Mouse (Mus musculus) naive thymus-derived CD4-positive, alpha-beta T cell, adult 2 months (primary cell): ENCODE measurements around the gene Cts8.

ENCODE experiments used
- DNase-seq: peaks from one replicate; pipeline ENCODE4 v3.0.0-alpha.2; 2011; ENCODE audit warnings: low read depth

The Cts8 gene

DNA sequence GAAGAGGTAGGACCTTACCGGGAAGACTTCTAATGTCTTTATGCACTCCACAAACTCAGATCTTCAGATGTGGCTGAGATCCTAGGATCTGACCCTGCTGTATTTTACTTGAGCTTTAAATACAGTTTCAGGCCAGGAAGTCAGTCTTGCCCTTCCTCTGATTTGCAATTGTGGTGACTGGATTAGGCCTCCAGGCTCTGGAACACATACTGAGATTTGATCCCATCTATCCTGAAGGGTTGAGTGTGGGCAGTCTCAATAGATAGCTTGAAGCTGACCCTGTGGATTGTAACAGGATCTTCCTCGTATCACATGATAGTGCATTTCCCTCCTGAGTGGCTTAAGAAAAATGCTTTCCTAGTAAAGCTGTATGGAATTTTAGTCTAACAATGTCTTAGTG, at the start of gene Cts8:
TSS of gene Cts8 (minus strand) at position 101 of the 400 bp plus-strand sequence.
- no peak for DNase-seq

DNA sequence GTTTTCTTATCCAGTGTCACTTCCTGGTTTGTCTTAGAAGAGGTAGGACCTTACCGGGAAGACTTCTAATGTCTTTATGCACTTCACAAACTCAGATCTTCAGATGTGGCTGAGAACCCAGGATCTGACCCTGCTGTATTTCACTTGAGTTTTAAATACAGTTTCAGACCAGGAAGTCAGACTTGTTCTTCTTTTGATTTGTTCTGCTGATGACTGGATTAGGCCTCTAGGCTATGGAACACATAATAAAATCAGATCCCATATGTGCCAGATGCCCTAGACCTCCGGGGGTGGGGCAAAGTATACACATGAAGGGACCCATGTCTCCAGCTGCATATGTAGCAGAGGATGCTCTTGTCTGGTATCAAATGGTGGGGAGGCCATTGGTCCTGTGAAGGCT, 33.6 kb upstream of the Cts8 start, which contains the start of gene Gm49398:
TSS of gene Gm49398 (minus strand) at position 101 of the 400 bp plus-strand sequence.
- DNase-seq: no peak

DNA sequence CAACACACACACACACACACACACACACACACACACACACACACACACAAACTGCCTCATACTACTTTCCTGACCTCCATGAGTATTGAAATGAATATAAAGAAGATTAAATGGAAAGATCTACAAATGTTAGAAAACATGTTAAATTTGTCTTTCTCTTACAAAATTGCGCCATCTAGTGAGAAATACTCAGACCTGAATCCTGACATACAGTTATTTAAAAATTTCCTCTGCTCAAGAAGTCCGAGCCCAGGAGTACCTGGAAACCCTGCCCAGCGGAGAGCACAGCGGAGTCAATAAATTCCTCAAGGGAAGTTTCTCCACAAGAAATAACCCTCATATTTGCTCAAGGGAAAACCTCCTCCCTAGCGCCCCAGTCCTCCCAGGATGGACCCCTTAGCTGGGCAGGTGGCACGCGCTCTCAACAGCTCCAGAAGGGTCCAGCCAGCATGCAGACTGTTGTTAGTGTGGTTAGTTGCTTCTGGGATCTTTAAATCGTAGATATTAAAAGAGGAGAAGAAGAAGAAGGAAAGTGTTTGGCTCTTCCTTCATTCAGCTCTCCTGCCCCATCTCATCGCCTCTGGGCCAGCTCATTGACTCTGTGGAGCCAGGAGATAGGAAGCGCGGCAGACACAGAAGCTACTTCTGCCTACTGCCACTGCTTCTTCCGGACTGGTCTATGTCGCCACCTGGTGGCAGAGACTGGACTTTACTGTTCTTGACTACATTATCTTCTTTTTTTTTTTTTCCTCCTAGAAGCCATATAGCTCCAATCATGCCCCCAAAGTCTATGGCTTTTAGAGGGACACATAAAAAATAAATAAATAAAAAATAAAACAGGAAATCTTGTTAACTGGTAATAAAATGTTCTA, 13.8 kb downstream of the Cts8 start:
- peak; percentile 77 for DNase-seq

GRCm38 (mm10) chr13:61203310-61203709, 51.8 kb downstream of the Cts8 start, which contains the start of gene Cts6:
Gene Cts6, minus strand, starts transcription at chr13:61203410.
- no peak for DNase-seq
